Mouse (Mus musculus): ENCODE measurements at regions not wholly inside any gene's neighbourhood (a gene's known extent, or its start where the extent isn't known, plus 50 kb on each side); places are given as distances from the start of the nearest gene placed in this dataset.

DNA sequence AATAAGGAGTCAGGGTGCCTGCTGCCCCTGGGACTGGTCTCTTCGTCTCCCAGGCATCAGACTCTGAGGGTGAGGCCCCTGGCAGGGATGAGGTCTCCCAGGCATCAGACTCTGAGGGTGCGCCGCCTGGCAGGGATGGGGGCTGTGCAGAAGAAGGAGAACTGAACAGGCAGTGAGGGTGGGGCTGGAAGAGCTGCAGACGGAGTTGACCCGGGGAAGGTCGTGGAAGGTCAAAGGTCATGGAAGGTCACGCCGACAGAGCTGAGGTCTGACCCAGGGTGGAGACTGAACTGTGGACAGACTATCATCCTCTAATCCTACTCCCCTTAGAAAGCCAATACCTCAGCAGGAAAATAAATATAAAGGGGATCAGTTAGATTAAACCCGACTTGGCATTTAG, 50.6 kb upstream of the Grik3 start:
- DNase-seq, result no peak

DNA sequence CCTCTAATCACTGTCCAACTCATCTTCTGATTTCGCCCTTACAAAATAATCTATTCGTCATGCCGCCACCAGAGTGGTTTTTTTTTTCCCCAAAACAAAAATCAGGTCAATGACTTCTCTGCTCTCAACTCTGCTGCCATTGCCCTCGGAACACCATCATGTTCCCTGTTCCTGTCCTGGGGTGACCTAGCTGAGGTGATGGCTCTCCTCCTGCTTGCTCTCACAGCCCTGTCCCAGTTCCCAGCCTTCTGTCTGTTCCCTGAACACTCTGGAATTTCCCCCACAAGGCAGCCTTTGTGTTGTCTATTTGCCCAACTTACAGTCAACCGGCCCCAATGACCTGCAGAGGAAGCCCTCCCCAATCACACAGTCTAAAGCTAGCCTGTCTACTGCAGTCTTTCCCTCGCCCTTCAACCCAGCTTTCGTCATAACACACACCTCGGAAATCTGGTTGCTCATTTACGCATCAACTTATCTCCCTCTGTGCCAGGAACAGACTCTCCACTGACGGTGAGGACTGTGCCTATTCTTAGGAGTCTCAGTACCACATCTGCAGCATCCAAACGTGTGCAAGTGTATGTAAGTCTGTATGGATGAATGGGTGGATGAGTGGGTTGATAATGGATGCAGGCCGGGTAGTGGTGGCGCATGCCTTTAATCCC, 53.2 kb upstream of the Grik3 start:
- DNase-seq, result no peak

DNA sequence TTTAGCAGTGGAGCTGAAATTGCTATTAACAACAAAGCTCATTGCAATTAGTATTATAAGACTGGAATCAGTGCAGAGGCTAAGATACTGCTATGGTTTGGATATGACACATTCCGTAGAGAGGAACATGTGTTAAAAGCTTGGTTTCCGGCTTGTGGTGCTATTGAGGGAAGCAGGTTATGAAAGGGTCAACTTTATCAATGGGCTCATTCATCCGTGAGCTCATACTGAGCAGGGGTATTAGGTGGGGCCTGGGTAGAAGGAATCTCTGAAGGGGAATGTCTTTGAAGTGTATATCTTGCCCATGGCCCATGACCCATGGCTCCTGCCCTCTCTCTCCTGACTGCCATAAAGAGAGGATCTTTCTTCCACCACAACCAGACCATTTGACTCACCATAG, 57.0 kb upstream of the Grik3 start:
- no peak for DNase-seq

DNA sequence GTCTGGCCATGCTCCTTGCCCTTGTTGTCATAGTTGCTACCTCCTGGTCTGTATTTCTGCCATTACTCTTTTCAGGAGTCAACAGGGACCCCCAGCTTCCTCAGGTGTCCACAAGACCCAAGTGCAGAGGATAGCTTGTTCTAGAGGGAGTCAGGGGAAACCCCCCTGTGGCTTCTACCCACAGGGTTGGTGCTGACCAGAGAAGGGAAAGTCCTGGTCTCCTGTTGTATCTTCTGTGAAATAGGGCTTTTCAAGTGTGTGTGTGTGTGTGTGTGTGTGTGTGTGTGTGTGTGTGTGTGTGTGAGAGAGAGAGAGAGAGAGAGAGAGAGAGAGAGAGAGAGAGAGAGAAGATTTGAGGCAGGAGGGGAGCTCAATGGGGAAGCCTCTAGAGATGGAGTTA, 58.9 kb upstream of the Grik3 start:
- DNase-seq, result no peak

DNA sequence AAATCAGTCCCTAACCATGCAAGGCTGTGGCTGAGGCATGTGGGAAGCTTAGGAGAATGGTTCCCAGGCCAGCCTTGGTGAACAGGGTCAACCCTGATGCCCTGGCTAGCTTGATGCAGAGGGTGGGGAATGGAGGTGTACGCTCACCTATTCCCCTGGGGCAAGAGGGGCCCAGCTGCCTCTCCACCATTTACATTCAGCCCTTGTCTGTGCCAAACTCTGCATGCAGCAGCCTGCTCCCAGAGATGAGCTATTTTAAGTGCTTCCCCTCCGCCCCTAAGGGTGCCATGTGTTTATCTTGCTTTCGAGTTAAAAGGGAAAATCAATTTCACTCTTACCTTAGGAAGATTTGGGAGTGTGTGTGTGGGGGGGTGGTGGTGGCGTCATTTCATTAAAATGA, 59.7 kb upstream of the Grik3 start:
- no peak for DNase-seq

DNA sequence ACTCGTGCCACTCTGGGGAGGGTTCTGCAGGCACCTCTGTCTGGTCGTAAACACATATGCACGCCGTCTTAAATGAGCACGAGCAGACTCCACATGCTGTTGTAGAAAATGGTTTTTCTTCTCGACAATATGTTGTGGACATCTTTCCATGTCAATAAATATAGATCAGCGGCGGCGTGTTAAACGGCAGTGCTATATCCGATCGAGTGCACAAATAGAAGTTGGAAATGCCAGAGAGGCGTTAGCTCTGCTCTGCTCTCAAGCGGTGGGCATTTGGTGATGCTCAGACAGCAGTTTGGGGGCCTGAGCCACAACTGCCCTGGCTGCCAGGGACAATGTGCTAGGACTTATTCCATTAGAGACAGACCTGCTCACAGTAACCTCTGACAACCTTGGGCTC, 61.8 kb upstream of the Grik3 start:
- DNase-seq, result peak; percentile 14

DNA sequence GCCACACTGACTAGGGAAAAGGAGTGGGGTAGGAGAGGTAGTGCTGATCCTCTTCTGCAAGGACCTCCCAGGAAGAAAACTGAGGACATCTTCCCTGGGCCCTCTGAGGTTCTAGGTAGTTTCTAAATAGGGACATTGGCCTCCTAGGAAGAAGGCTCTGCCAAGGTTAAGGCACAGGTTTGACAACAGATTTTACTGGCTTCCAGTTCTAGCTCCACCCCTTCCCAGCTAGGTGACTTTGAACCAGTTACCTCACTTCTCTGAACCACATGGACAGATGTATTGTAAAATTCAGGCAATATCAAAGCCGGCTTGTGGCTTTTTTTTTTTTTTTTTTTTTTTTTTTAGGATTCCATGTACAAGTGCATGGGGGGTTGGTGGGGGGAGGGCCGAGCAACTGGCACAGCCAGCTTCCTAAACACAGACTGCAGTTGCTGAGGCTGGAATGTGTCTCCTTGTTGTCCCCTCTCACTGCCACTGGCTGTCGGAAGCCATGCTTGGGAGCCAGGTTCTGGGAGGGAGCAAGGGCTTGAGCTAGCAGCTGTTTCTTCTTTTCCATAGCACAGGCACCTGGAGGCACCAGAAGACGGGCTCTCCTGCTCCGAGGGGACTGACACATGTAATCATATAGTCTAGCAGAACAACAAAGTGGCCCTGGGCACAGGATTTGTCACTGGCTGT, 69.8 kb upstream of the Grik3 start:
- DNase-seq, result no peak

DNA sequence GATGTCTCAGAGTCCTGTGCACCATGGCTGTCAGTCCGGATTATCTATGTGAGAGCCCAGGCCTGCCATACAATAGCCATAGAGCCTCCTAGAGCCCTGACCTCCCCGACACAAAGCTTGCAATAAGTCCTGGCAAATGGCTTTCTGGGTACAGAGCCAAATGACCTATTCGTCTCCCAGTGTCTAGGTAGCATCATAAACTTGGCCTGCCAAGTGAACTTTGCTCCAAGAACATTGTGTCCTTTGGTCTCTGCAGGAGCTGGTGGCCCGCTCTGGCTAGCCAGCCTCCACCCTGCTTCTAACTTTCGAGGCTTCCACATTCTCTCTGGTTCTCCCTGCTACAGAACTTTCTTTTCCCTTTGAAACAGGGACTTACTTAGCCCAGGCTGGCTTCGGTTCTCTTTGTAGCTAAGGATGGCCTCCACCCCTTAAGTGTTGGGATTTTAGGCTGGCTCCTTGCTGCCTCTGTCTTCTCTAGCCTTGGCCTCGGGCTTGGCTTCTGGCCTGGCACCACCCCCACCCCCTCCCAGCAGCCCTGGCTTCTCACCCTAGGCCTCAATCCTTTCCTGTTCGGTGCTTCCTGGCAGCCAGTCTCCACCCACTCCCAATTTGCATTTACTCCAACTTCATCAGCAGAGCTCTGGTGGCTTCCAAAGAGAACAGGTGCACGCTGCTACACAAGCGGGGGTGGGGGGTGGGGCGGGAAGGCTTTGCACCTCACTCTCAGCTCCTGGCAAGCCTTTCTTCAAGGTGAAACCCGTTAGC, 70.8 kb upstream of the Grik3 start:
- DNase-seq, result no peak

DNA sequence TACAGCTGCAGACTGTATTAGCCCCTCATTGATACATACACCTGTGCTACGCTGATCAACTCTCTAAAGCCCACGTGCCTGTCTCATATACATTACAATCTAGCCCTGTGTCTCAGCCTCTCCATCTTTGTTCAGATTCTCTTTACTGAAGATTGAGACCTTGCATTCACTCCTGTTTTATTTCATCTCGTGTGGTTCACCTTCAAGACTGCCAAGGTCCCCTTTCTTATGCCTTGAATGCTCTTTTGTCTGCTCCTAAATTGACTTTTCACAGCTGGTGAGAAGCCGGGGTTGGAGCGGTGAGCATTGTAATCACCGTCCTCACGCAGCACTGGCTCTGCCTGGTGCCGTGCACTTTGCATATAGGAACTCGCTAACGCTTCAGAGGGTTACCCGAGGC, 75.2 kb upstream of the Grik3 start:
- DNase-seq, result no peak

DNA sequence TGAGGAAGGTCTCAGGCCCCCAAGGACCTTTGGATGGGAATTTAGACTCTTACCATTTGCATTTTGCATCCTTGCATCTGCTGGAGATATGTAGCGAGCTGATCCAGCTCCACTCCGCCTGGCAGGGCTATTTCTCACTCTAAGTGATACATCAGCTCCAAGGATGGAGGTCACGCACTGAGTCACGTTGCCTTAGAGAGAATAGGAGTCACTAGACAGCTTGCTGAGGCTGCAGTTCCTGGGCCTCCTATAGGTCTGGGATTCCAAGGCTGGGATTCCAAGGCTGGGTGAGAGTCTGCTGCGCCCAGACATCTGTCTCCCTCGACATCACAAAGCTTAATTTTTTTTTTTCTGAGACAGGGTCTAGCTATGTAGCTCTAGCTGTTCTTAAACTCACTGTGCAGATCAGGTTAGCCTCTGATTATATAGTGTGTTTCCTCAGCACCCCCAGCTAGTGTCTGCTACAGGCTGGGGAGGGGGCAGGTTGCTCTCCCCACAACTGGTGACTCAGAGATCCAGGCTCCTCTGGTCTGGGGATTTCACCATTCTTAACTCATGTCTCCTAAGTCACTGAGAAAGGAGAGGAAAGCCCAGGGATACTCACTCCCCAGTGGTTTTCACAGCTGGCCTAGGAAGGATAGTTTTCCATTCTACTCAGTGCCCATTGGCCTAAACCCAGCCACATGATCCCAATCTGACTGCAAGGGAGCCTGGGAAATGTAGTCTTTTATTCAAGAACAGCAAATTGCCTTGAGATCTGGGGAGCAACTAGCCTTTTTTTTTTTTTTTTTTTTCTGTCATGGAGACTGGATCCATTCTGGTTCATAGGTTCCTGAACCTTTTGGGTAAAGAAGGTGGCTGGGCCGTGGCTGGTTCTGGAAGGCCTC, 76.4 kb upstream of the Grik3 start:
- peak; percentile 26 for DNase-seq

DNA sequence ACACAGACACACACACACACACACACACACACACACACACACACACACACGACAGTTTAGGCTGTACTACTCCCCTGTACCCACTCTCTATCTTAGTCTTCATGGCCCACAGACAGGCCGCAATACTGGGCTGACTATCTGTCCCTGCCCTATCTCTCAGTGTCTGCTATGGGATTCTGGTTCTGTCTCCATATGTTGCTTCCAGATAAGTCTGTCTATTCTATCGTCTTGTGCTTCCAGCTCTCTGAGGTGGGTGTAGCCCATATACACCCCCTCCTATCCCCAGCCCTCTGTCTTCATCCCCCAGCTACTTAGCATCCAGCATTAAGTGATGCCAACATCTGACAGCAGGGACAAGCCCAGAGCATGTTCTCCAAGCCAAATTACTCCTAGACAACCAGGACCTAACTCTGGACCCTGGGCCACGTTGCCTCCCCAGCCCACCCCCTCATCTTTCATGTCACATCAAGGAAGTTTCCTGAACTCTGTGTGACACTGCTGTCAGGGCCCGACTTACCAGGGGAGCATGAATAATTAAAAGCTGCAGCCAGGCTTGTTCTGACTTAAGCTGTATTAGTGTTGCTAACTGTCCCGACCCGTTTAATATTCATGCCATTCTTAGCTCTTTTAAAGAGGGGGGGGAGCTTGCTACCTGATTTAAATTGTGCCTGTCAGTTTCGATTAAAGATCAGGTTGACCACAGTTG, 79.6 kb upstream of the Grik3 start:
- DNase-seq, result no peak

DNA sequence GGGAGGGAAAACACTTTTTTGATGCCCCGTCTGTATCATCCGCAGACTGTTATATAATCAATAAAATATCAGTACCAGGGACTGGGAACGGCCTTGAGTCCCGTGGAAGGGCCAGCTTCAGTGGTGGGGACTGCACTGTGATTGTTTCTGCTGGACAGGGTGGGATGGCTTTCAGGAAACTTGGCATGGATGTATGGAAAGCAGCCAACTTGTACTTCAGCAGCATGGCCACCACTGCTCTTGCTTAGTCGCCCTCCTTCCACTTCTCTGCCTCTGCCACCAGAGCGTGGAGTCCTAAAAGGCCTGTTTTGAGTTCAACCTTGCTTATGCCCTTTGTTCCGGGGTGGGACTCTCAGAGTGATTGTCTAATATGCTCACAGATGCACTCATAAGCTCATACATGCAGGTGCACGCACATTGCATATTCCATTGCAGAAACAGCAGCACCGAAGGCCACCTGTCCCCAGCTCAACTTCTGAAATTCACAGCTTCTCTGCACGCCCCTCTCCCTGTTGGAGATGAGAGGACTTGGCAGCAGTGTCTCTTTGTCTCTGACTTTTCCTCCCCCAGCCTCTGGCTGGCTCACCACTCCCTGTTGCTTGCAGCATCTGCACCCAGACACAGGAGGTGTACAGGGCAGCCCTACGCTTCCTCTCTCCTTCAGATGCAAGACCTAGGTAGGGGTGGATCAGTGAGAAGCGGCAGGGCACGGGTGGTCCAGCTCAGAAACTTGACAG, 91.0 kb upstream of the Grik3 start:
- DNase-seq, result no peak

DNA sequence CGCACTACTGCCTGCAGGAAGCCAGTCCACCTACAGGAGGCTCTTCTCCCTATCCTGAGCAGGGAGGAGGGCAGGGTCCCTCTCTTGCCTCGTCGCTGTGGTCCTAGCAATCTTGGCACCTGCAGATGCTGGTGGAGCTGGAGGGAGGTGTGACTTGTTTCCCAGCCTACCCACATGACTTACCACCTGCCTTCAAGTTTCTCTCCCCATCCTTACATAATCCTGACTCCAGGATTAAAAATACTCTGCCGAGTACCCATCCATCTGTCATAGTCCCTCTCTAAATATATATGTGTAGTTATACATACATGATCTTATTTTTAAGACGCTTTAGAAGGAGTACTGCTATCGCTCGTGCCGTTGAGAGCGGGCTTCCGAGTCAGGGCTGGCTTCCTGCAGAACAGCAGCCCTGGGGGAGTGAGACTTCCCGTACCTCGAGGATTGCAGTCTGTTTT, 93.5 kb upstream of the Grik3 start:
- DNase-seq, result peak; percentile 36

DNA sequence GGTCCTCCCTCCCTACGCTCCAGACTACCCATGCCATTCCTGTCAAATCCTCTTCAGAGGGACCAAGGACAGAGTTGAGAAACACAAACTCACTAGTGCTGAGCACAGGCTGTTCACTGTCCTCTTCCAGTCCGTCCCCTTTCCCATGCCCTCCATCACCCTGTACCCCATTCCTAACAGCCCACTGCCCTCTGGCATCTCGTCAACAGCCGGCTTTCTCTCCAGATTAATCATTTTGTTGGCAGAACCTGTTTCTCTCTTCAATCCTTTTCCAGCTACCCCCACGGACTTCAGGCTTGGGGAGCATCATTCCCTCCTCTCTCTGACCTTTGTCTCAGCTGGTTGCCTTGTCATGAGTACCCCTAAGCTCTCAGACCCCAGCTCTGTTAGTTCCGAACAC, 99.2 kb upstream of the Grik3 start:
- DNase-seq, result no peak

DNA sequence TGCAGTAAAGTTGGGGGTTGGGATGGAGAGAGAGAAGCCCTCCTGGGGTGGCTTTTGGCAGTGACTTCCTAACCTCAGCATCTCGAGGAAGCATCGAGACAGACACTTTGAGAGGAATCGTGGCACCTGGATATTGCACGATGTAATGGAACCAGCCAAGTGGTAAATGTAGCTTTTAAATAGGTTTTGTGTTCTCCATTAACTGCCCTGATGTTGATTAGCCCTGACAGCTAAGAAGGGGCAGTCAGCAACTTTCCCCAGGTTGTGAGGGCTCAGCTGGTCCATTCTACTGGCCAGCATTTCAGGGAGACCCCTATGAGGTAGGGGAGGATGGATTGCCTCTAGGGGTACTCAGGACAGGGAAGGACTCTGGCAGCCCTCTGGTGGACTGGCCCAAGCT, 104.7 kb upstream of the Grik3 start:
- DNase-seq, result no peak

DNA sequence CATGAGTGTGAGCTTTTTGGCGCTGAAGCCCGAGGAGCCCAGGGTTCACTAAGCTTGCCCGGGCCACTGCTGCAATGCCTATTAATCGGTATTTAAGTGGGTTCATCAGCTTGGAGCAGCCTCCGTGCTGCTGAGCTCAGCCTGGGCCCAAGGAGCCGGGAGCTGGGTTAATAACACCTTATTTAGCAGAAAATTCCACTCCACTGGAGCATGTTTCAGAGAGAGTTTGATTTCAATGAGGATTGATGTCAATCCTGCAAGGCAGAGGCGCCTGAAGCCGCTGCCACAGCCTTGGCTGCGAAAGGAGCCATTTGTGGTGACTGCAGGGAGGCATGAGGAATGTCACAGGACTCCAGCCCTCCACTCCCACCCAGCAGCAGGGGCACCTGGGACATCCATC, 126.5 kb upstream of the Grik3 start:
- no peak for DNase-seq

DNA sequence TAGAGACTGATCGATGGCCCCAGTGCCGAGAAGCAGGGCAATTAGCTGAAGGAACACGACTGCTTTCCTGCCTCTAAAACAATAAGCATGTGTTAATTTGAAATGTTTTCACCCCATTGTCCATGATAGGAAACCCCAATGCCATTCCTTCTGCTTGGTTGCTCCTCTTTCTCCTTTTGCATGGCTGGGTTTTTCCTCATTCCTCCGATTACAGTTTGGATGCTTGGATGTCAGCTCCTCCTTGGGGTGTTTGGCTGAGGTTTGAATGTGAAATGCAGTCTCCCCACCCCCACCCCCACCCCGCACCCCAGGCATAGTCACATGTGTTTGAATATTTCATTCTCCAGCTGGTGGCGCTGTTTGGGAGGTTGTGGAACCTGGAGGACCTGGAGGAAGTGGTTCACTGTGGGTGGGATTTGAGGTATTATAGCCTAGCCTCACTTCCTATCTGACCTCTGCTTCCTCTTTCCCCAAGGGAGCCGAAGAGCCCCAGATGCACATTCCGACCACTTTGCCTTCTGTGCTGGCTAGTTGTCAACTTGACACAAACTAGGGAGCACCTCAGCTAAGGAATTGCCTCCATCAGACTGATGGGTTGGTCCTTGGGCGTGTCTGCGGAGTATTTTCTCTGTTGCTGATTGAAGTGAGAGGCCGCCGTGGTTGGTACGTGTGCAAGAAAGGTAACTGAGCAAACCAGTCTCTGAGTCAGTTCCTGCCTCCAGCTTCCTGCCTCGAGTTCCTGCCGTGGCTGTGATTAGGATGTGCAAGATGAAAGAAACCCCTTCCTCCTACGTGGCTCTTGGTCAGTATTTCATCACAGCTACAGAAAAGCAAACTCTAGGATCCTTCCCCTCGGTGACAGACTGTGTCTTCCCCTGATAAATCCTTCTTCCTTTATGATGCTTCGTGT, 128.6 kb upstream of the Grik3 start:
- no peak for DNase-seq

DNA sequence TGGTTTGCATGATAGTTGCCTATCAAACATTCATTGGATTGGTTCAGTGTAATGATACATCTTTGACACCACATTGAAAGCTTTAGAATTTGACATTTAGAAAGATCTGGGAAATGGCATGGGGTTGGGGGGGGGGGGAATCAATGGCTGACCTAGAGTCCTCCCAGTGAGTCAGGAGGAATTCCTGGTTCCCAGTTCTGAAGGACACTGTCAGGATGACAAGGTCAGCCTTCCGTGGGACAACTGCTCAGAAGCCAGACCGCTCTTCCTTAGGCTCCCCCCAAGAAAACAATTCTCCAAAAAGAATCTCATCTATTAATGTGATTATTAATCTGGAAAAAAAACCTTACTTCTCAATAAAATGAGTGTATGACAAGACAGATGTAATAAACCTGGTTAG, 132.1 kb upstream of the Grik3 start:
- no peak for DNase-seq

DNA sequence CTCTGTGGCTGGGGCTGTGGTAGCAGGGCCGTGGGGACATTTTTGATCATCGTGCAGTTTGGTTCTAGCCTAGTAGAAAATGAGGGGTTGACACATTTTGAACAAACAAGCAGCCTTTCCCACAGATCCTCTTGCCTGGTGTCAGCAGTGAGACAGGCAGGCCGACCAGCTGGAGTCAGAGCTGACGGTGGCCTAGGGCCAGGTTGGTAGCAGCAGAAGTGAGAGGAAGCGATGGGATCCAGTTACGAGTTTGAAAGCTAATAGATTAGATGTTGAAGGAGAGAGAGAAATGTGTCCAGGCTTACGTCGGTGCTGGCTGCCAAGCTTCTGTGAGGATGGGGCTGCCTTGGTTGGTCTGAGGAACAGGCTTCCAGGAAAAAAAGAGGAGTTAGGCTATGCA, 134.1 kb upstream of the Grik3 start:
- peak; percentile 52 for DNase-seq

DNA sequence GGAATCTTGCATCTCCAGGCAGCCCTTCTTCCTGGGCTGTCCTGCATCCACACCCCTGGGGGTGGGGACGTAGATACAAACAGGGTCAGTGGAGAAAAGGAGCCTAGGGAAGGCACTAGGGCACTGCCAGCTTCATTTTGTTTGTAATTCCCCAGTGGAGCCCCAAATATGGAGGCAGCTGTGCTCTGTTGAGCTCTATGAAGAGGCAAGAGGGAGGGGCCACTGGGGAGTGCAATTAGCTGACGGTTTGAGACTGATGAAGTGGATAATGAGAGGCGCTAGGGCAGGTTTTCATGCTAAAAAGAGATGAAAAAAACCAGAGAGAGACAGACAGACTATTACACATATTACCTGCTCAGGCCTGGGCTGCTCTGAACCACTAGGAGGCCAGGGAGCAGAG, 135.8 kb upstream of the Grik3 start:
- DNase-seq, result no peak

DNA sequence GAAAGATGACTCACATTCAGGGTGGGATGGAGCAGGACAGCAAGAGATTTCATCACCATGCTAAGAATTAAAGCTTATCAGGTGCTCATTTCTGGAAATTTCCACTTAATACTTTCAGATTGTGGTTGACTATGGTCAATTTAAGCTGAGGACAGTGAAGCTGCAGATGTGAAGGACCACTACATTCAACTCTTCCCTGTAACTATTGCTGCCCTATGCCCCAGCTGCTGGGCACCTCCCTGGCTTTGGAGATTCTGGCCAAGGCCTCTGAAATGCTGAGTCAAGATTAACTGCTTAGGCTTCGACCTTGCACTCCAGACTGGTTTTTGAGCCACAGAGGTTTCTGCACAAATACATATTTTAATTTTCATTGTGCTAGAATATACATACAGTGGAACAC, 140.4 kb upstream of the Grik3 start:
- no peak for DNase-seq
